Mouse (Mus musculus) spleen, adult 2 months (tissue): ENCODE results near the gene Bank1.

Experiments used
- CTCF ChIP-seq: fragments of 200-500 bp; IDR thresholded peaks from 2 replicates; pipeline ENCODE4 v1.5.1; 2011; ENCODE audit warnings: mild to moderate bottlenecking, inconsistent platforms; ENCODE audit not compliant: insufficient read depth, insufficient read length, insufficient replicate concordance; ENCODE audit errors: extremely low read depth
- POLR2A ChIP-seq: fragments of 200-500 bp; IDR thresholded peaks from 2 replicates; pipeline ENCODE4 v1.6.1; 2011; ENCODE audit warnings: low read depth, low read length, inconsistent platforms

DNA sequence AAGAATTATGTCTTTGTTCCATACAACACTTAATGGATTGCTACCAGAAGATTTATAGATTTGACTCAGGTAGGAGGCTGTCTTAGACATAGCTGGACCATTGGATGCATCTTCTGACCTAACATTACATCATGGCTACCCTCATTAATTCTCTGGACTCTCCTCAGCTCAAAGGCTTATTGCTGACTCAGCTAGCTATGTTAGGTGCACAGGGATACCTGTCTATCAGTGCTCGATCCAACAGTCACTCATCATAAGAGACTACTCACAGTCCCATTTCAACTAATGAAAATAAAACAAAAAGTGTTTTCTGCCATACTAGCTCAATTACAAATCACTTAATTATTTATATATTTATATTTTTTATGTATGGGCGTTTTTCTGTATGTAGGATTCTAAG, 308.3 kb downstream of the Bank1 start:
- no peak for TF ChIP-seq CTCF
- TF ChIP-seq POLR2A: no peak
